Mouse (Mus musculus): ENCODE results near the gene Litaf. TPM values are rescaled to one million over a fixed set of nuclear protein-coding genes. Genes with fewer than 3 reads are reported as not detected.

Gene Litaf
- polyA plus RNA-seq, 1 experiment from 2014 or later, result 34.8 TPM

DNA sequence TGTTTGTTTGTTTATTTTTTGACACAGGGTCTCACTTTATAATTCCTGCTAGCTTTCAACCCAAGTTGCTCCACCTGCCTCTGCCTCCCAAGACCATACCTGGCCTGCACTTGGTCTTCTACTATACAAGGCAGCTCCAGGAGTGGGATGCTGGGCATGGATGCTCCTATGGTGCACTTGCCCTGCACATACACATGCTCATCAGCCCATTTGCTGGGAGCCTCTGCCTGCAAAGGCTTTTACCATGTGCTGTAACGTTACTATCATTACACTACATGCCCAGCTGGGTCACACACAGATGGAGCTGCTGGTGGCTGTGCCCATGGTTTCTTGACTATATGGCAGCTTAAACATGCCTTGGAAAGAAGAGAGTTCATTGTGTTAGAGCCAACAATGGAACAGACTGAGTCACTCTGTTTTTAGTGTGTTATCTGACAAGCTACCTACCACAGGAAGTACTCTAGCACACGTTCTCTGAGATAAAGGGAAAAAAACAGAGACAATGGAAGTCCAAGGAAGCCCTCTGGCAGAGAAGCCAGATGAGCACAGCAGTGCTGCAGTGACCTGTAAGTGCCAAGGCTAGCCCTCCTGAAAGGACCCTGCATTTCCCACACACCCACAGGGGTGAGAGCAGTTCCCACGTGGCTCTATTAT, 12.4 kb upstream of the Litaf start:
- H3K4me2 ChIP-seq, result no peak overlapping the region
- no peak for ATAC-seq

GRCm38 (mm10) chr16:11077601-11078201, 11.7 kb upstream of the Litaf start:
- Histone ChIP-seq H3K9ac (no peak overlapping the region), H3K4me1 (peaks cover 10% of the 10 kb centered on the region), H3K9me3 (replicated peaks) (no peaks in the 10 kb centered on the region), H3K36me3 (peaks cover 98% of the 10 kb centered on the region), H3K4me2 (no peak overlapping the region), H3K27me3 (replicated peaks) (no peaks in the 10 kb centered on the region), H3K4me3 (no peak overlapping the region), H3K27ac (no peak overlapping the region)
- ATAC-seq, result no peak
- WGBS (ENCODE audit: insufficient replicate concordance), result 84% methylated on average over 9 of the region's 9 CpGs

More for the DNA sequence above, 12.4 kb upstream of the Litaf start:
- Histone ChIP-seq H3K36me3 (peaks cover 99% of the 10 kb centered on the region), H3K9me3 (replicated peaks) (no peaks in the 10 kb centered on the region), H3K27ac (no peak overlapping the region), H3K27me3 (replicated peaks) (no peaks in the 10 kb centered on the region), H3K4me1 (peaks cover 10% of the 10 kb centered on the region), H3K4me3 (no peak overlapping the region), H3K9ac (no peak overlapping the region)
- WGBS (ENCODE audit: insufficient replicate concordance), result 23% methylated on average over 3 of the region's 3 CpGs

- Histone ChIP-seq H3K9me3 (replicated peaks) (no peaks in the 10 kb centered on the region), H3K4me2 (no peak overlapping the region), H3K36me3 (peaks cover 55% of the 10 kb centered on the region), H3K27ac (no peak overlapping the region), H3K9ac (no peak overlapping the region), H3K27me3 (replicated peaks) (peaks cover 15% of the 10 kb centered on the region), H3K4me3 (no peak overlapping the region), H3K4me1 (peaks cover 18% of the 10 kb centered on the region)
- WGBS (ENCODE audit: insufficient replicate concordance), result 76% methylated on average over 6 of the region's 6 CpGs
- ATAC-seq, result no peak
Measured at GRCm38 (mm10) chr16:11073060-11073459, 7.1 kb upstream of the Litaf start.

- Histone ChIP-seq H3K27ac (no peak overlapping the region), H3K4me3 (no peak overlapping the region), H3K27me3 (replicated peaks) (peaks cover 21% of the 10 kb centered on the region), H3K4me1 (peaks cover 19% of the 10 kb centered on the region), H3K36me3 (peaks cover 49% of the 10 kb centered on the region), H3K4me2 (no peak overlapping the region), H3K9me3 (replicated peaks) (no peaks in the 10 kb centered on the region), H3K9ac (no peak overlapping the region)
- 82% methylated on average over 8 of the region's 8 CpGs for WGBS (ENCODE audit: insufficient replicate concordance)
- no peak for ATAC-seq
Measured at GRCm38 (mm10) chr16:11072454-11072853, 6.5 kb upstream of the Litaf start.

DNA sequence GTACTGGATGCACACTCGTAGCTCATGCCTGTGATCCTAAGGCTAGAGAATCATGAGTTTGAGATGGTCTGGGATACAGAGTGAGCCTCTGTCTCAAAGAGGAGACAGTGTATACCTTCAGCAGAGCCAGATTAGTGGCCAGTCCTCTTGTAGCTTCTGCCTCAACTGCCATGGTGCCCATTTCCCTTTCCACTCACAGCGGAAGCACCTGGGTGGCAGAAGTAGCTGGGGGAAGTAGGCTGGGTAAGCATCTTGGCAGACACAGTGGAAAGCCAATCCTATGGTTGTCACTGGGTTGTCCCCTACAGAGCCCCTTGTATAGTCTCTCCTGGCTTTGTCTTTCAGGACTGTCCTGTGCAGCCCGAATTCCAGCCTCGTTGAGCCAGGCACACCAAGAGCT, 5.9 kb upstream of the Litaf start:
- Histone ChIP-seq H3K9ac (no peak overlapping the region), H3K4me3 (no peak overlapping the region), H3K36me3 (peaks cover 45% of the 10 kb centered on the region), H3K9me3 (replicated peaks) (no peaks in the 10 kb centered on the region), H3K27ac (no peak overlapping the region), H3K4me1 (peaks cover 24% of the 10 kb centered on the region), H3K4me2 (no peak overlapping the region), H3K27me3 (replicated peaks) (peaks cover 27% of the 10 kb centered on the region)
- 73% methylated on average over 4 of the region's 4 CpGs for WGBS (ENCODE audit: insufficient replicate concordance)
- ATAC-seq, result no peak

- H3K9me3 ChIP-seq (replicated peaks), result no peaks in the 10 kb centered on the region
- no peak overlapping the region for H3K4me2 ChIP-seq
- H3K27me3 ChIP-seq (replicated peaks), result peaks cover 34% of the 10 kb centered on the region
- H3K36me3 ChIP-seq, result peaks cover 38% of the 10 kb centered on the region
- no peak overlapping the region for H3K9ac ChIP-seq
- H3K27ac ChIP-seq, result no peak overlapping the region
- peaks cover 31% of the 10 kb centered on the region for H3K4me1 ChIP-seq
- H3K4me3 ChIP-seq, result no peak overlapping the region
- ATAC-seq, result no peak
- 70% methylated on average over 5 of the region's 5 CpGs for WGBS (ENCODE audit: insufficient replicate concordance)
Measured at GRCm38 (mm10) chr16:11071176-11071575, 5.2 kb upstream of the Litaf start.

DNA sequence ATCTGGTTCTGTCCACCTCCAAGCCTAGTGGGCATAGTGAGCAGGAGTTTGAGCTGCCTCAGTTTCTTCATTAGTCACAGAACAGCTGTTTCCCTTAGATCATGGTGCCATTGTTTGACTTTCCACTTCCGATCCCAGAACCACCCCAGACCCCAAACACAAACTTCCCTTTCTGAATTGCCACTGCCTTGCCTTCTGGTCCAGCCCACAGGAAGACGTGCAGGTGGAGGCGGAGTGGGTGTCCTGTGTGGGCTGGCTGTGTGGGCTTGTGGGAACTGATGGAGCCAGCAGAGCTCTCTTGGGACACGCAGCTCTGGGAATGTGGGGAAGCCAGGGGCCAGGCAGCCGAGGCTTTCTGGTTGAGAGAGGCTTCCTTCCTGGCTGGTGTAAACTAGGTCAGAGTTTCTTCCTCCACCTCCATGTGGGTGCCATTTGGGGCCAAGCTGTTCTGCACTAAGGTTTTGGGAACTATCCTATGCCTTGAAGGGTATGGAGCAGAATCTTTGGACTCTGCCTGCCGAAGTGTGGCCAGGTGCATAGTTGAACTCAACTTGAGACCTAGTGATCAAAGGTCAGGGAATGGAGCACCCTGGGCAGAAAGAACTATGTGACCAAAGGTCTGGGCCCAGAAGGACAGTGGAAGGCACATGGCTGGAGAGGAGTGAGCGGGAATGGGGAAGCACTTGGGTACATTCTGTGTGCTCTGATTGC, 3.9 kb upstream of the Litaf start:
- H3K4me3 ChIP-seq, result no peak overlapping the region
- ATAC-seq, result no peak
- no peaks in the 10 kb centered on the region for H3K9me3 ChIP-seq (replicated peaks)
- peaks cover 46% of the 10 kb centered on the region for H3K27me3 ChIP-seq (replicated peaks)
- WGBS (ENCODE audit: insufficient replicate concordance), result 36% methylated on average over 7 of the region's 7 CpGs
- H3K9ac ChIP-seq, result no peak overlapping the region
- no peak overlapping the region for H3K27ac ChIP-seq
- peaks cover 41% of the 10 kb centered on the region for H3K4me1 ChIP-seq
- no peak overlapping the region for H3K4me2 ChIP-seq
- peaks cover 24% of the 10 kb centered on the region for H3K36me3 ChIP-seq

DNA sequence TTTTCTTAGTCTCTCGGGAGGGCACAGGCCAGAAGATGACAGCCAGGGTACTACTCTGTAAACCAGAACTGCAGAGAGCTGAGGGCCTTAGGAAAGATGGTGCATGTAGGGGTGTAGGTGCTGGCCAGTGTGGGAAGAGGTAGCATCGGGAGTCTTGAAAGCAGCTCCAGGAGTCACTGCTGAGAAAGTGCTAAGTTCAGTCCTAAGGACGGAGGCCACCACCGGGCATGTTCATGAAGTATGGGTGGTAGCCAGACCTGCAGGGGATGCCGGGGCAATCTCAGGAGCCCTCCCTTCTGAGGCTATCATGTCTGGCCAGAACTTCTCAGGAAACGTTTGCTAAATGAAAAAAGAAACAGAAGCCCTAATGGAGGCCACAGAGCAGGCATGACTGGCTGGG, 3.3 kb upstream of the Litaf start:
- no peak for ATAC-seq

GRCm38 (mm10) chr16:11068666-11069065, 2.7 kb upstream of the Litaf start:
- peaks cover 12% of the 10 kb centered on the region for H3K36me3 ChIP-seq
- ATAC-seq, result no peak
- H3K4me3 ChIP-seq, result no peak overlapping the region
- WGBS (ENCODE audit: insufficient replicate concordance), result 76% methylated on average over 3 of the region's 3 CpGs
- H3K27ac ChIP-seq, result no peak overlapping the region
- H3K9me3 ChIP-seq (replicated peaks), result no peaks in the 10 kb centered on the region
- no peak overlapping the region for H3K4me2 ChIP-seq
- peaks cover 41% of the 10 kb centered on the region for H3K4me1 ChIP-seq
- H3K9ac ChIP-seq, result no peak overlapping the region
- H3K27me3 ChIP-seq (replicated peaks), result peaks cover 53% of the 10 kb centered on the region

More for the DNA sequence above, 3.3 kb upstream of the Litaf start:
- WGBS (ENCODE audit: insufficient replicate concordance), result 33% methylated on average over 6 of the region's 6 CpGs
- Histone ChIP-seq H3K4me2 (no peak overlapping the region), H3K9me3 (replicated peaks) (no peaks in the 10 kb centered on the region), H3K27ac (no peak overlapping the region), H3K27me3 (replicated peaks) (peaks cover 52% of the 10 kb centered on the region), H3K4me1 (peaks cover 41% of the 10 kb centered on the region), H3K9ac (no peak overlapping the region), H3K36me3 (peaks cover 19% of the 10 kb centered on the region), H3K4me3 (no peak overlapping the region)

DNA sequence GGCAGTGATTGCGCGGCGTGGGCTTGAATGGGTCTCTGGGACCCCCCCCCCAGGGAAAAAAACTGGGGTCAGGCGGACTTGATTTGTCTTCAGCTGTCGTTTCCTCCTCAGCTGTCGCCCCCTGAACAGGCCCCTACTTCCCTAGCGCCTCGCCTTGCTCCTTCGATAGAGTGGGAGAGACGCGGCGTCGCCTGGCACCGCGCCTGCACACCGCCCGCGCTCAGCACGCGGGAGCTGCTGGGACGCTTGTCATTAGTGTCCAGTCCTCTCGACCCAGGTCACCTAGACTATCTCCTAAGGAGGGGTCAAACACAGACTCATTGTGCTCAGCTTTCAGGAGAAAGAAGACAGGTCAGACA, 855 bp upstream of the Litaf start:
- ATAC-seq, result no peak
- peak overlapping the region; percentile 62 for H3K27ac ChIP-seq
- peak overlapping the region; percentile 68 for H3K9ac ChIP-seq
- peak overlapping the region; percentile 66 for H3K4me3 ChIP-seq
- H3K27me3 ChIP-seq (replicated peaks), result peaks cover 53% of the 10 kb centered on the region
- H3K9me3 ChIP-seq (replicated peaks), result no peaks in the 10 kb centered on the region
- peak overlapping the region; percentile 96 for H3K4me2 ChIP-seq
- WGBS (ENCODE audit: insufficient replicate concordance), result 2% methylated on average over 22 of the region's 22 CpGs
- H3K36me3 ChIP-seq, result no peaks in the 10 kb centered on the region
- peaks cover 46% of the 10 kb centered on the region for H3K4me1 ChIP-seq

DNA sequence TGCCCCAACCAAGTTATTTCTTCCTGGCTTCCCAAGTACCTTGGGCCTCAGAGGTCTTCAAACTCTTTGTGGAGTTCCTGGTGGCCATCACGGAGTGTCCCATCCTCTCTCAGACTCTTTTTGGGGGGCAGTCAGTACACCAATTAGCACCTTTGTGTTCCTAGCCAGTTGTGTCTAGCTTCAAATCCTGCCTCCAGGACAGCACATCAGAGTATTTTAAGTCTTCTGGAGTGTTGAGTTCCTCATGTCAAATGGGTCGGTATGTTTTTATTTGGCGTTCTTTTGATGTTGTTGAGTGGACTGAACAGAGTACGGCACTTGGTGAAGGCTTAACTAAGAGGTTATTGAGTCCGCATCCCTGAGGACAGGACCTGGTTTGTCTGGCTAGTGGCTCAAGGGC, 526 bp downstream of the Litaf start:
- Histone ChIP-seq H3K4me1 (peaks cover 46% of the 10 kb centered on the region), H3K9me3 (replicated peaks) (no peaks in the 10 kb centered on the region), H3K9ac (no peak overlapping the region; the same call in 1 of the 2 replicates), H3K27ac (no peak overlapping the region), H3K4me3 (peak overlapping the region; percentile 66), H3K36me3 (no peaks in the 10 kb centered on the region), H3K27me3 (replicated peaks) (peaks cover 53% of the 10 kb centered on the region), H3K4me2 (peak overlapping the region; percentile 96)
- 64% methylated on average over 5 of the region's 5 CpGs for WGBS (ENCODE audit: insufficient replicate concordance)
- ATAC-seq, result no peak

DNA sequence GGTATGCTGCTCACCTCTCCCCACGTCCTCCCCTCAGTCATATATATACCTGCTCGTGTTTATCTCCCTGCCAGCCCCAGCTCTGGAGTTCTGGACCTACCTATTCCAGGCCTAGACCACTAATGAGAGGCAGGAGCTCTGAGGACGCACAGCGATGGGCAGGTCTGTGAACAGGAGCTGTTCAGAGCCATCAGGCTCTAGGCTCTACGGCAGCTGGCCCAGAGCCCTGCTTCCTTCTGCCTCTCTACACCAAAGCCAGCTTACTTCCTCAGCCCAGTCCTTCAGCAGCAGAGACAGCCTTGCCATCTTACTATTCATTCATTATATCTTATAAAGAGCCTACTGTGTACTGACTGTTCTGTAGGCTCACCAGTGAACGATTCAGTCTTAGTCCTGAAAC, 1.2 kb downstream of the Litaf start:
- no peak overlapping the region for H3K27ac ChIP-seq

More for the DNA sequence above, 1.2 kb downstream of the Litaf start:
- Histone ChIP-seq H3K9ac (no peak overlapping the region), H3K27me3 (replicated peaks) (peaks cover 53% of the 10 kb centered on the region), H3K9me3 (replicated peaks) (no peaks in the 10 kb centered on the region), H3K4me2 (no peak overlapping the region), H3K4me3 (no peak overlapping the region), H3K4me1 (peaks cover 40% of the 10 kb centered on the region), H3K36me3 (no peaks in the 10 kb centered on the region)
- no peak for ATAC-seq
- 68% methylated on average over 6 of the region's 6 CpGs for WGBS (ENCODE audit: insufficient replicate concordance)

Data from liver, embryonic 12.5 days (tissue).